Mouse (Mus musculus): ENCODE results near the gene Zmym2. TPM values are rescaled to one million over a fixed set of nuclear protein-coding genes. Genes with fewer than 3 reads are reported as not detected.

The Zmym2 gene
- polyA plus RNA-seq, 1 experiment from 2014 or later = 62.5 TPM

DNA sequence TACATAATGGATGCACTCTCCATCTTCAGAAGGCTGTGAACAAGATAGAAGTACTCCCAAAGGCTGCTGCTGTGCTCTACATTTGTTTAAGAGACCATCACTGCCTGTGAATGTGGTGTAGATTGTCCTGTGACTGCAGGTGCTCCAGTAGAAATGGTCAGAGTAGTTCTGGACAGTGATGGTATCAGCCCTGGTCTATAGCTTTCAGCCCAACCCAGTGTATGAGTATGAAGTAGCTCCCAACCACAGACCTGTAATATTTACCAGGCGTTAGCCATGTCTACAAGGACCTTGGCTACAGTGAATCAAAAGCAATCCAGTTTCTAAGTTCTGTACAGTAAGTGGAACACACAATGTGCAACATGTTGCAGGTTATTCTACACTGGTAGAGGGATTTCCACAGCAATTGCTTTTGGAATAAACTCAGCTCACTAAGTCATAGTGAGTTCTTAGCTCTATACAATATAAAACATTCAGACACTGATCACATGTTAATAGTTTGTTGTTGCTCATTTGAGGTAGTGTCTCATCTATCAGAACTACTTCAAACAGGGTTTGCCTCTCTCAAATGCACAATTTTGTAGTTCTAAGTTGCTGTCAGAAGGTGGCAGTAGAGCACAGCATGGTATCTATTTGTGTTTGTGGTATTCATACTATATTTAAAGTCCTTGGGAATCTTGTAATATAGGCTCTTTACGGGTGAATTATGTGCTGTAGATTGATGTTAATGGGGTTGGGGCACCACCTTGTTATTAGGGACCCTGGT is 77.7 kb downstream of the Zmym2 start:
- Histone ChIP-seq H3K36me3 (ENCODE audit: control insufficient read depth, insufficient read depth, low read length) (peaks cover 3% of the 10 kb centered on the region; the same call in 1 of the 2 replicates), H3K9ac (ENCODE audit: low read length) (no peak overlapping the region), H3K9me3 (ENCODE audit: control insufficient read depth, low read length) (no peaks in the 10 kb centered on the region), H3K4me3 (ENCODE audit: low read depth, low read length) (no peak overlapping the region), H3K27ac (ENCODE audit: low read depth, low read length) (no peak overlapping the region), H3K4me2 (no peak overlapping the region), H3K27me3 (ENCODE audit: control insufficient read depth, insufficient read depth, low read length) (no peaks in the 10 kb centered on the region), H3K4me1 (ENCODE audit: control insufficient read depth, insufficient read depth, low read length) (no peaks in the 10 kb centered on the region)
- no peak for ATAC-seq (ENCODE audit: low FRiP score)
- DNase-seq (ENCODE audit: low spot score, missing footprints) = peak; percentile 93
- 64% methylated on average over 2 of the region's 2 CpGs for WGBS

DNA sequence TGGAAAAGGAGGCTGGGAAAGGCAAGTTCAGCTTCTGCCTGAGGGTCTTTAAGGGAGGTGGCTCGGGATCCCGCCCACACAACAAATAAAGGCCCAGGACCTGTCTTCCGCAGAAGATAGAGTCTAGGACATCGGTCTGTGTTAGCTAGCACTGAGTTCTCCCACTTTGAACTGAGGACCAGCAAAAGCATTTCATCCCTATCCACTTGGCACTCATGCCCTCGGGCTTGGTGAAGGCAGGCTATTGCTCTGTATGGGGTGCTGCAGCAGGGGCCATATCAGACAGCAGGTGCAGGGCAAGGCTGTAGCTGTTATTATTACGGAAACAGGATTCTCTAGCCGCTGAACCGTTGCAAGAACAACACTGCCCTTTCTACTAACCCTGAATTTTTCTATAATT is 83.2 kb downstream of the Zmym2 start:
- no peaks in the 10 kb centered on the region for H3K4me1 ChIP-seq (ENCODE audit: control insufficient read depth, insufficient read depth, low read length)
- no peaks in the 10 kb centered on the region for H3K27me3 ChIP-seq (ENCODE audit: control insufficient read depth, insufficient read depth, low read length)
- ATAC-seq (ENCODE audit: low FRiP score) (no peak), DNase-seq (ENCODE audit: low spot score, missing footprints) (peak; percentile 60)
- H3K27ac ChIP-seq (ENCODE audit: low read depth, low read length) = no peak overlapping the region
- no peaks in the 10 kb centered on the region for H3K36me3 ChIP-seq (ENCODE audit: control insufficient read depth, insufficient read depth, low read length)
- no peak overlapping the region for H3K4me2 ChIP-seq
- H3K4me3 ChIP-seq (ENCODE audit: low read depth, low read length) = no peak overlapping the region
- 77% methylated on average over 8 of the region's 8 CpGs for WGBS
- no peaks in the 10 kb centered on the region for H3K9me3 ChIP-seq (ENCODE audit: control insufficient read depth, low read length)
- H3K9ac ChIP-seq (ENCODE audit: low read length) = no peak overlapping the region

DNA sequence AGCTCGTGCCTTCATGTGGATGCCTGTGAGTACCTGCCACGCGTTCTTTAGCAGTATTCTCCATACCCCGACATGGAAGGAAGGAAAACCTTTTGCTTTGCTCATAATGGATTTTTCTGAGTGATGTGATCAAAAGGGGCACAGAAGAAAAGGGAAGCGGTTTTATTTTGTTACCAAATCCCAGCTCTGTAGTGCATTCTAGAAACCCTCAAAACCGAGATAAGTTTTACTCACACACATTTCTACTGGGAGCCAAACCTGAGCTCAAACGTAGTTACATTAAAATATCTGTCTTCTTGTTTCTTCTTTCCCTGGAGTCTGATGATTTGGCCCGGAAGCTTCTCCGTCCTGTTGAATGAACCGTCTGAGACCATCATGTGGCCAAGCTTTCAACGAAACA is 83.7 kb downstream of the Zmym2 start:
- Histone ChIP-seq H3K36me3 (ENCODE audit: control insufficient read depth, insufficient read depth, low read length) (no peaks in the 10 kb centered on the region), H3K27me3 (ENCODE audit: control insufficient read depth, insufficient read depth, low read length) (no peaks in the 10 kb centered on the region), H3K9ac (ENCODE audit: low read length) (no peak overlapping the region), H3K4me2 (no peak overlapping the region), H3K4me1 (ENCODE audit: control insufficient read depth, insufficient read depth, low read length) (no peaks in the 10 kb centered on the region), H3K4me3 (ENCODE audit: low read depth, low read length) (no peak overlapping the region), H3K27ac (ENCODE audit: low read depth, low read length) (no peak overlapping the region), H3K9me3 (ENCODE audit: control insufficient read depth, low read length) (no peaks in the 10 kb centered on the region)
- WGBS = 79% methylated on average over 11 of the region's 11 CpGs
- DNase-seq (ENCODE audit: low spot score, missing footprints) (peak; percentile 74), ATAC-seq (ENCODE audit: low FRiP score) (no peak)

DNA sequence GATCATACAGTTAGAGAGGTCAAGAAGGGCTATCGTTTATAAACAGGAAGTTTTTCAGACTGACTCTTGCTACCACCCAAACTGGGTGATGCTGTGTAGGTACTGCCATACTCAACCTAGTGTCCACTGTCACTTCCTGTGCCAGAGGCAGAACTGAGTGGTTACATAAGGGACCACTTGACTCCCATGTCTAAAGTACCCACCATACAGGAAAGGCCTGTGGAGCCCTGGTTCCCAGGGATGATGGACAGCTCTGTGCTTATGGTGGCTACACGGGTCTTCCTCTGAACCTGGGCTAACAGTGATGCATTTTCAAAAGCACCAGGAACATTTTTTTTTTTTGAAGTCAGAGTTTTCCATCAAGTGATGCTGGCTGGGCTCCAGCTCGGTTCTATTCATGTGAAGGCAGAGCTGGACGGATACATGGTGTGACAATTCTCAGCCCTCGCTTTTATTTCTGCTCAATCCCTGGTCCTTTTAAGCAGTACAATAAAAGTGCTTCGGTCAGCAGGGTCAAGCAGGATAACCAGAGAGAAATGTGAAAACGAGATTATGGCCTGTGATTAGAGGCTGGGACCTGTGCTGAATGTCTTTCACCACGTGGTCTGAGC is 91.7 kb downstream of the Zmym2 start:
- Histone ChIP-seq H3K4me2 (no peak overlapping the region), H3K4me3 (ENCODE audit: low read depth, low read length) (no peak overlapping the region), H3K36me3 (ENCODE audit: control insufficient read depth, insufficient read depth, low read length) (no peaks in the 10 kb centered on the region), H3K9ac (ENCODE audit: low read length) (no peak overlapping the region), H3K27ac (ENCODE audit: low read depth, low read length) (no peak overlapping the region), H3K4me1 (ENCODE audit: control insufficient read depth, insufficient read depth, low read length) (no peaks in the 10 kb centered on the region), H3K27me3 (ENCODE audit: control insufficient read depth, insufficient read depth, low read length) (no peaks in the 10 kb centered on the region), H3K9me3 (ENCODE audit: control insufficient read depth, low read length) (no peaks in the 10 kb centered on the region)
- WGBS = 59% methylated on average over 8 of the region's 8 CpGs
- ATAC-seq (ENCODE audit: low FRiP score) = no peak
- peak; percentile 75 for DNase-seq (ENCODE audit: low spot score, missing footprints)

DNA sequence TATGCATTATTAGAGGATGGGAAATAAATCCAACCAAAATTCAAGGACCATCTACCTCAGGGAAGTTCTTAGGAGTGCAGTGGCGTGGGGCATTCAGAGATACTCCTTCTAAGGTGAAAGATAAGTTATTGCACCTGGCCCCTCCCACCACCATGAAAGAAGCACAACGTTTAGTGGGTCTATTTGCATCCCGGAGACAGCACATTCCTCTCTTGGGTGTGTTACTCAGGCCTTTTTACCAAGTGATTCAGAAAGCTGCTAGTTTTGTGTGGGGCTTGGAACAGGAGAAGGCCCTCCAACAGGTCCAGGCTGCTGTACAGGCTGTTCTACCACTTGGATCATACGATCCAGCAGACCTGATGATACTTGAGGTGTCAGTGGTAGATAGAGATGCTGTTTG is 102.2 kb downstream of the Zmym2 start:
- ATAC-seq (ENCODE audit: low FRiP score) = no peak
- H3K27me3 ChIP-seq (ENCODE audit: control insufficient read depth, insufficient read depth, low read length) = no peaks in the 10 kb centered on the region
- no peak overlapping the region for H3K27ac ChIP-seq (ENCODE audit: low read depth, low read length)
- DNase-seq (ENCODE audit: low spot score, missing footprints) = no peak
- no peaks in the 10 kb centered on the region for H3K9me3 ChIP-seq (ENCODE audit: control insufficient read depth, low read length)
- no peaks in the 10 kb centered on the region for H3K4me1 ChIP-seq (ENCODE audit: control insufficient read depth, insufficient read depth, low read length)
- WGBS = 81% methylated on average over 4 of the region's 4 CpGs
- no peak overlapping the region for H3K4me3 ChIP-seq (ENCODE audit: low read depth, low read length)
- no peaks in the 10 kb centered on the region for H3K36me3 ChIP-seq (ENCODE audit: control insufficient read depth, insufficient read depth, low read length)
- H3K9ac ChIP-seq (ENCODE audit: low read length) = no peak overlapping the region
- H3K4me2 ChIP-seq = no peak overlapping the region

Other genes with a start within 250 kb of the Zmym2 start
- 44.3 and 45.4 TPM in 2 replicates for gene Mphosph8, start 218.4 kb upstream of the Zmym2 start, polyA plus RNA-seq (2014; fragmentation: Nextera tagmentation; extraction: Ambion mirVana)
- 67.3 and 68.2 TPM in 2 replicates for gene Pspc1, start 108.3 kb upstream of the Zmym2 start, polyA plus RNA-seq (2014; fragmentation: Nextera tagmentation; extraction: Ambion mirVana)
- 23.5 and 27.7 TPM in 2 replicates for gene Zmym5, start 74.9 kb upstream of the Zmym2 start, polyA plus RNA-seq (2014; fragmentation: Nextera tagmentation; extraction: Ambion mirVana)
- gene Gja3, start 171.4 kb downstream of the Zmym2 start, polyA plus RNA-seq (2014; fragmentation: Nextera tagmentation; extraction: Ambion mirVana) = 0.44 TPM in 1 of 2 replicates, not detected in the other
- 6.7 and 7.5 TPM in 2 replicates for gene Gjb2, start 218.0 kb downstream of the Zmym2 start, polyA plus RNA-seq (2014; fragmentation: Nextera tagmentation; extraction: Ambion mirVana)
- not detected in 2 replicates for gene Gm4491, start 229.2 kb downstream of the Zmym2 start, polyA plus RNA-seq (2014; fragmentation: Nextera tagmentation; extraction: Ambion mirVana)
- 2.9 and 3.0 TPM in 2 replicates for gene Gjb6, start 247.0 kb downstream of the Zmym2 start, polyA plus RNA-seq (2014; fragmentation: Nextera tagmentation; extraction: Ambion mirVana)